Mouse (Mus musculus) kidney, adult 10 weeks (tissue): ENCODE results near the gene Prdm8. TPM values are rescaled to one million over a fixed set of nuclear protein-coding genes. Genes with fewer than 3 reads are reported as not detected.

Experiments used
- polyA plus RNA-seq: library from polyadenylated mRNA; stranded (reverse); fragments of 350-450 nt; fragmentation: Illumina TruSeq; extraction: RNeasy Lipid Tissue Mini Kit (QIAGEN cat#74804); gene quantifications from one replicate; pipeline ENCODE4 v1.2.3, GENCODE M21; 2014; ENCODE audit warnings: low read depth, low replicate concordance

Prdm8 gene
- not detected for polyA plus RNA-seq

GRCm38 (mm10) chr5:98167180-98167824, at the start of gene Prdm8:
Gene Prdm8 (plus strand): TSS chr5:98167198.

Other genes starting within 250 kb of the Prdm8 start
- gene Antxr2, start 136.2 kb upstream of the Prdm8 start, polyA plus RNA-seq: 18.8 TPM
- not detected for gene Fgf5, start 87.0 kb downstream of the Prdm8 start, polyA plus RNA-seq
- not detected for gene Cfap299, start 162.1 kb downstream of the Prdm8 start, polyA plus RNA-seq